Mouse (Mus musculus) liver, adult (tissue): Measurements from ENCODE around the gene Krt33a.

Experiments
- GATA4 ChIP-seq: IDR thresholded peaks from 2 replicates; pipeline ENCODE4 v1.6.1; 2014; ENCODE audit warnings: mild to moderate bottlenecking, low read length; ENCODE audit not compliant: insufficient replicate concordance

Krt33a gene

DNA sequence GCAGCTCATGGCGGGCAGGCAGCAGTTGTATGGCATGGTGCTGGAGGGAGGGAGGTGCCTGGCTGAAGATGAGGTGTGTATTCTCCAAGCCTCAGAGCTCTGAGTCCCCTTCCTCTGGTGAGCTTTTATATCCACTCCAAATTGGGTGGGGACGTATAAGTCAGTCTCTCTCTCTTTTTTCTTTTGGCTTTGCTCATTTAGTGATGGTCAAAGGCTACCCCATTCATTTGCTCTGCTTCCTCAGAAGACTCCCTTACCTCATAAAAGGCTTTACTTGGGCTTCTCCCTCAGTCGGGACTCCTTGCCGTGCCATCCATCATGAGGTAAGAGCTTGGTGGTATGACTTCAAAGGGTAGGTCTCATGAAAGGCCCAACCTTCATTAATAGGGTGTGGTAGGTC lies at the start of gene Krt33a:
Gene Krt33a (minus strand): TSS at position 101 of the 400 bp plus-strand sequence.
- no peak for TF ChIP-seq GATA4

DNA sequence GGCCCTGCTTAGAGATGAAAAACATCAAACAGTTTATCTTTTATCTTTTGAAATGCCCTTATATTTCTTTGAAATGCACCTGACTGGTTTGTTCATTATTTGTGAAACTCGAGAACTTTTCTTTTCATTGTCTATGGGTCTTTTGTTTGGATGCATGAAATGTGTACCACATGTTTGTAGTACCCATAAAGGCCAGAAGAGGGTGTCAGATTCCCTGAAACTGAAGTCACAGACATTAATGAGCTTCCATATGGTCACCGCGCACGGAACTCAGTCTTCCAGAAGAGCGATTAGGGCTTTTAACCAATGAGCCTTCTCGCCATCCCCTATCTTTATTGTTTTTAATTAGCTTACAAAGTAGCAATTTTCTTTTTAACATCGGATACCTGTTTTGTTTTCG lies 42.9 kb upstream of the Krt33a start:
- no peak for TF ChIP-seq GATA4

DNA sequence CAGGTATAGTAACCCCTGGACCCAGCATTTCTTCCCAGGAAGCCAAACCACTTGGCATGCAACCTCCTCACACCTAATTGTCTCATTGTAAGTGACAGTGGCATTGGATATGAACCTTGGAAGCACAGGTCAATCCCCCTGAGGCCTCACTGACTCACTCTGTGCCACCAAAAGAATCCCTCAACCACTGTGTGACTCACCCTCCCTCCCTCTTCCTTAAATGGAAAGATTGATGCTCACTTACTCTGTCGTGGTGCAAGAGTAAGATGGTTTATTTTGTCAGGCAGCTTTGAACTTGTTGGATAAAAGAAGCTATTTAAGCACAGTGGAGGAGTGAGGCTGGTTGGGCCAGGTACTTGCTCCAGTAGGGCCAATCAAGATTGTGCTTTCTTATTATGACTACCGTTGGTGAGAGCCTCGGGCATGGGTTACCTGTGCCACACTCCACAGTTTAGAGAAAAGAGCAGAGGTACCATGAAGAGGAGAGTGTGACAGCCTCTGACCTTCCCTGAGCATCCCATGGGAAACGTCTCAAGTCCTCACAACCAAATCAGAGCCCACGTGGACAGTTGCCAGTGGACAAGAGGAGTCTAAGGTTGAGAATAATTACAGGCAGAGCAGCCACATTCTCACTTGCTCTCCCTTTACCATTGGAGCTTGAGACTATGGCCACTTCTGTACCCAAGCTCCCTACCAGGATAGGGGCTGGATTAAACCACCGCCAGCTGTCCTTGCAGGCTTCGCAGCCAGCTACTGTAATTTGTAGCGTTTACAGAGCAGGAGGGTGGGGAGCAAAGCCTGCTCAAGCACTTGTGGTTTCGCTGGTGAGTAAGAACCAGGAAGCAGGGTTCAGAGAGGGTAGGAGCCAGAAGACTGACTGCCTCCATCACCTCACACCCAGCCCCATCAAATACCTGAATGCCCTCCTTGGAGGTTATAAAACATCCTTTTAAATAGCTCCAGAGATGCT lies 40.0 kb upstream of the Krt33a start:
- no peak for TF ChIP-seq GATA4

DNA sequence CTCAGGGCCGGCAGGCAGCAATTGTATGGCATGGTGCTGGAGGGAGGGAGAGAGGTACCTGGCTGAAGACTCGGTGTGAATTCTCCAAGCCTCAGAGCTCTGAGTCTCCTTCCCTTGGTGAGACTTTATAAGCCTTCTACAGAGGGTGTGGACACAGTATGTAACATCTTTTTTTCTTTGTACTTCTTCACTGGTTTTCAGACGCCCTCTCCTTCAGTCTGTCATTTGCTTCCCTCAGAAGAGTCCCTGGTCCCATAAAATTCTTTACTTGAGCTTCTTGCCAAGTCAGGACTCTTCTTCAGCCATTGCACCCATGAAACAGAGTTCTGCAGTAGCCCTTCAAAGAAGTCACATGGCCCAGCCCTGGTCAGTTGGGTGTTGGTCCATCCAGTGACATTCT lies 34.4 kb upstream of the Krt33a start, which contains the start of gene Krt31:
Gene Krt31 (minus strand): TSS at position 101 of the 400 bp plus-strand sequence.
- TF ChIP-seq GATA4: no peak

DNA sequence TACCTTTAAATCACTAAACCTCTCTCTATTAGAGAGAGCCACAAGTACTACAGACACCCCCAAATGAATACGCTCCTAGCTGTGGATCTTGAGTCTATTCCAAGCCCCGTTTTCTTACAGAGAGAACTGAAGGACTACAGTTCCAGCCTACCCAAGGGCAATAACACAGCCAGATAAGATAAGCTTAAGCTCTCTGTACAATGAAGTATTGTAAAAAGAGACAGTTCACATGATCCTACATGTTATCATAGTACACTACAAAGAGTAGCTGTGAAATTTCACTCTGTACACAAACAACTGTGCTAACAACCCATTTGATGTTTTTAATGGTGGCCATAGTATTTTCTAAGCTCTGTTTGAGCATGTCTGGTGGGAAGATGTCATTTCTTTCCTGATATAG lies 31.2 kb upstream of the Krt33a start:
- no peak for TF ChIP-seq GATA4

DNA sequence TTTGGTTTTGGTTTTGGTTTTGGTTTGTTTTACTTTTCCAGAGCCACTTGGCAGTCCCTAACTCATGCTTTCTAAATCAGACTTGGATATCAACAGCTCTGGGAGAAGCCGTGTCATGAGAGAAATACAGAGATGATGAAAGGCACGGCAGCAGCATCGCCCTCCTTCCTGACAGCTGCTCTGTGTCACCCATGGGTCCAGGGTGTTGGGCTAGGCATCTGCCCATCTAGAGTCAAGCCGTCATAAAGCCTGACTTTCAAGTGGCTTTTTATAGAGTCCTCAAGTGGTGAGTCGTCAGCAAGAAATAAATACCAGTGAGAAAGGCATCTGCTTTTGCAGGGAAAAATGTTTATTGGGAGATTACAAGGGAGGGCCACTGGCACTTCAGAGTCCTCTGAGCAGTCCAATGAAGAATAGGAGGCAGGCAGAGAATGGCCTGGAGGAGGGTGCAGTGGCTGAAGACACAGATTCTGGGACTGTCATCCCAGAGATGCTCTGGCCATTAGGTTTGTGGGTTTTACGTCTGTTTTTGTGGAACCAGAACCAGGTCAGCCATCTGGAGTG lies 30.4 kb upstream of the Krt33a start:
- no peak for TF ChIP-seq GATA4

DNA sequence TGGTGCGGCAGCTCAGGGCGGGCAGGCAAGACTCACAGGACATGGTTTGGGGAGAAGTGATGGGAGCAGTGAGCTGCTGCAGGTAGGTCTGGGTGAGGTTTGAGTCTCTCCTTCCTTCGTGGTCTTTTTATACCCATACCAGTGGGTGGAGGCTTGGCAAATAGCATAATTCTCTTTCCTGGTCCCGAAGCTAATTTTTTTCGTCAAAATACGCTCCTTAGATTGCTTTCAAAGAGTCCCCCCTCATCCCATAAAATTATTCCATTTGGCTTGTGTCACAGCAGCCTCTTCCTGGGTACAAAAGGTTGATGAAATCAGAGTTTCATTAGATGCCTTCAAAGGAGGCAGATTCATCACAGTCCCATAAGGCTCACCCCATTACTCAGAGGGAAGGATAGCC lies 25.4 kb upstream of the Krt33a start, which contains the start of gene Krt34:
Gene Krt34 (minus strand): TSS at position 101 of the 400 bp plus-strand sequence.
- TF ChIP-seq GATA4: no peak

DNA sequence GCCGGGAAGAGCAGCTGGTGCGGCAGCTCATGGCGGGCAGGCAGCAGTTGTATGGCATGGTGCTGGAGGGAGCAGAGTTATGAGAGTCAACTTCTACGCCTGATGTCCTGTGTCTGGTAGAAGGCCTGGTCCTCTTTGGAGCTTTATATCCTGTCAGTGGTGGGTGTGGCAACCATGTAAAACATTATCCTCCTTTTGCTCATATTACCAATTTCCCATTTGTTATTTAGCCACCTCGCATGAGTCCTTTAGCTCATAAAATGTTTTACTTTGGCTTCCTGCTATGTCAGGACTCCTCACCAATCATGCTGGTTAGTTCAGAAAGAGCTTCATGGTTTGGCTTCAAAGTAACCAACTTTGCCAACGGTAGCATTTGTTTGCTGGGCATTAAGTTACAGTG lies 13.8 kb upstream of the Krt33a start, which contains the start of gene Krt33b:
Gene Krt33b (minus strand): TSS at position 101 of the 400 bp plus-strand sequence.
- no peak for TF ChIP-seq GATA4

DNA sequence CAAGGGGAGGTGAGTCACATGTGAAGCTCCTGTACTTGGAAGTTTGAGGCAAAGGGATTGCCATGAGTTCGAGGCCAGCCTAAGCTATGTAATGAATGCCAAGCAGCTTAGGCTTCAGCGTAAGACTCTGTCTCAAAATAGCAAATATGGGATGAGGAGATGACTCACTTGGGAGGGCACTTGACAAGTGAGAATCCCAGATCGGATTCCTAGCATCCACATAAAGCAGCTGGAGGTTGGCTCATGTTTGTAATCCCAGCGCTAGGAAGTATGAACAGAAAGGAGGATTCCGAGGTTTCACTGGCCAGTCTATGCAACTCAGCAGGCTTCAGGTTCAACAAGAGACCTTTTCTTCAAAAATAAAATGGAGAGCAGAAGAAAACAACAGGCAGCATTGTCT lies 5.4 kb upstream of the Krt33a start:
- TF ChIP-seq GATA4: no peak

DNA sequence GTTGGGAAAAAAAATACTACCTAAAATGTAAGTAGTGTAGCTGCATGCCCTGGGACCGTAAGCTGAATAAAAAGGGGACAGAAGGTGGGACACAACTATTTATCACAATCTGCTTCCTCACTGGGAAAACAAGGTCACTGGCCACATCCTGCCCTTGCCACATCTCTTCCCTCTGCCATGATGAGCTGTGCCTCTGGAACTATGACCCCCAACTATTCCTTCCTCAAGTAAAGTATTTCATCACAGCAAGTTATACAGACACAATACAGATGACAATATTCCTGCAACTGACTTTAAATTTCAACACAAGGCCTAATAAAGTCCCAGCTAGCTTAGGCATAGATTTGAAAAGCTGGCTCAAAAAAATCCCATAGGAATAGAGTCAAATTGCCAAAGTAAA lies 3.5 kb upstream of the Krt33a start:
- no peak for TF ChIP-seq GATA4

DNA sequence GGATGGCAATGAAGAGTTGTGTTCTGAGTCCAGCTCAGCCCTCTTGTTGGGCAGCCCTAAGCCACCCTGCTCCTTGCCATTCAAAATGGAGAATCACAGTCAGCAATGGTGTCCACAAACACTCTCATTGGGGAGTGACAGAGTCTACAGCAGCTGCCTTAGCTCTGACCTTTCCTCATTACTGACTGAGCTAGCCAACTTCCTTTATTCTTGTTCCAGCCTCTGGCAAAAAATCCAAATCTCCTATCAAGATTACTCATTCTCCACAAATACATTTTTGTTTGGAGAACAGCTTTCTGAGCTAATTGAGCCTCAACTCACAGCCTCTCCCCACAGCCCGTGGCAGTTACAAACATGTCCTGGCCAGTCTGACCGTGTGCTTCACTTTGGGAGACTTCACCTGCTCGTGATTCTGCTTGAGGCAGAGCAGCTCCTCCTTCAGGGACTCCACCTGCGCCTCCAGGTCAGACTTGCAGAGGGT lies 2.3 kb downstream of the Krt33a start:
- TF ChIP-seq GATA4: no peak

DNA sequence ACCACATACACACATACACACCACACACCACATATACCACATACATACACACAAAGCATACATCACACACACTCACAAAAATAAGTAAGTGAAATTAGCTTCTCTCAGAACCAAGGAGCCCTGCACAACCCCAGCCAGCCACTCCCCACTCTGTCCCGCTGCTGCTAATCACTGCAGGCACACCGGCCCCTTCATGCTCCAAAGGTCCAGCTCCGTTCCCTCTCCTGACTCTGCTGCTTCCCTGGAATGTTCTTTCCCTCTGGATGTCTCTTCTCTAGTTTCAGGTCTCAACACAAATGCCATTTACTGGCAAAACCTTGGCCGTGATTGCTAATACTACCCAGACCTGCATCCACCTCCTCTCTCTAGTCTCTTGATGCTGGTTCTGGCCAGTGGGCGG lies 5.3 kb downstream of the Krt33a start:
- TF ChIP-seq GATA4: no peak

DNA sequence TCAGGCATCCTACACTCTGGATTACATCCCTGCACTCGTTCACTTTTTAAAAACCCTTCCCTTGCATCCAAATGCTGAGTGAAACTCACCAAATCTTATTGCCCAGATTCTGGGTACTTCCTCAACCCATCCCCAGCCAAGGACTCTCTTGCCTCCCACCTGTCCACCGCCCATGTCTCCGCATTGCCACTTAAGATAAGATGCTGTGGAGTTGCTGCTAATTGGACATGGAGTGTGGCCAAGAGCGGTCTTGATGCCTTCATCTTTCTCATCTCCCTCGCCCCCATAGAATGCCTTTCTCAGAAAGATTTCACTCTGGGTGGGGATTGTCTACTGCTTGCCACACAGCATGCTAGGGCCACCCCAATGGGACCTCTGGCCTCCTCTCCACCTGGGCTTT lies 7.7 kb downstream of the Krt33a start:
- no peak for TF ChIP-seq GATA4

DNA sequence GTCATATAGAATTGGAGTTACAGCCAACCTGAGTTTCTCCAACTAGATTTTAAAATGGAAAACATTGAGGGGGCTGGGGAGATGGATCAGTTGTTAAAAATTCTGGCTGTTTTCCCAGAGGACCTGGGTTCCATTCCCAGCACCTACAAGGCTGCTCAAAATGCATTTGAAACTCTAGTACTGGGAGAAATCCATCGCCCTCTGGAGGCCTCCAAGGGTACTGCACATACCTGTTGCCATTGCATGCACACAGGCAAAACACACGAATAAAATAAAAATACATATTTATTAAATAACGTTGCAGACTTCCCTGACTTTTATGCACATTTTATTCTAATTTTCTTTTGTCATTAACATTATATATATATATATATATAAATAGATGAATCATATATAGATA lies 9.4 kb downstream of the Krt33a start:
- no peak for TF ChIP-seq GATA4

DNA sequence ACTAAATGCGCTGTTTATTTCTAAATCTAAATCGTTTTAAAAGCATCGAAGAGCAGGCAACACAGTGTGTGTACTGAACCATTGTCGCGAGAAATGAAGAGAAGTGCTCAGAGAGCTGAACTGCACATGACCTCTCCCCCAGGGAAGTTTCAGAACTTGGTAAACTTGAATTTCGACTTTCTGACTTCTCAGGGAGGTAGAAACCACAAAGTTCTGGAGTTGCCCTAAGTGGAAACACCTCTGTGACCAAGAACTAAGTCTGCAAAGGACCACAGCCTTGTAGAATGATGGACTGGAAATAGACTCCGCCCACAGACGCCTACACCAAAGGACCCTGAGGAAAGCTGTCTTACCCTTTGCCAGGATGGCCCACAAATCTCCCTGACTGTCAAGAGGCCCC lies 10.1 kb downstream of the Krt33a start:
- no peak for TF ChIP-seq GATA4

DNA sequence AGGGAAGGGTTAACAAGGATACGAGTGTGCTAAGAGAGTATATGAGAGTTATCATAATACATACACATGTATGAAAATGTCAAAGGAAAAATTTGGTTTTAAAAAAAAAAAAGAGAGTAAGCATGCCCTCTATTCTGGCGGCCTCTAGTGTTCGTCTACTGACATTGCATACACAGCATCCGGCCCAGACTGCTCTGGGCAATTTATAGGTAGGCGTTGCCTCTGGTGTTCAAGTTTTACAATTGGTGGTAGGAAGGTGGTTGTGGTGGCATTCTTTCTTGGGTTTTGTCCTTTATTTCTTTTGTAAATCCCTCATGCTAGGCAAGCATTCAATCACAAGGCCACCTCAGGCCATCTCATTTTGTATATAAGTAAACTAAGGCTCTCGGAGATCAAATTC lies 11.2 kb downstream of the Krt33a start:
- no peak for TF ChIP-seq GATA4
